Mouse (Mus musculus) hindbrain, embryonic 14.5 days (tissue): ENCODE data around the gene Gen1. TPM values are rescaled to one million over a fixed set of nuclear protein-coding genes. Genes with fewer than 3 reads are reported as not detected.
A peak's percentile ranks its signal among the peaks of the same experiment; 100 is the strongest.

Experiments
- ATAC-seq: fragments of 200-750 bp; cut with Nextera tagmentation; 2 replicates; pipeline ENCODE4 v1.8.0; 2017; ENCODE audit warnings: moderate number of reproducible peaks, mild to moderate bottlenecking, moderate TSS enrichment, moderate library complexity; ENCODE audit not compliant: low FRiP score
- DNase-seq: peaks from one replicate; pipeline ENCODE4 v3.0.0-alpha.2; 2015; ENCODE audit warnings: low spot score
- H3K27ac ChIP-seq: fragments of 300-500 bp; sonication (generic); 2 replicates; pipeline ENCODE4 v1.5.1; 2014; ENCODE audit warnings: mild to moderate bottlenecking, moderate library complexity
- H3K27me3 ChIP-seq: fragments of 300-500 bp; sonication (generic); 2 replicates; pipeline ENCODE4 v1.6.1; 2014; ENCODE audit warnings: mild to moderate bottlenecking, low read length, mixed read lengths; ENCODE audit not compliant: control insufficient read depth, insufficient read depth
- H3K36me3 ChIP-seq: fragments of 300-500 bp; sonication (generic); replicated peaks from 2 replicates; pipeline ENCODE4 v1.6.1; 2014; ENCODE audit not compliant: control insufficient read depth, insufficient read depth
- H3K4me1 ChIP-seq: fragments of 300-500 bp; sonication (generic); replicated peaks from 2 replicates; pipeline ENCODE4 v1.6.1; 2014; ENCODE audit warnings: antibody characterized with exemption, low read length, mixed read lengths; ENCODE audit not compliant: control insufficient read depth, insufficient read depth
- H3K4me2 ChIP-seq: fragments of 300-500 bp; sonication (generic); replicated peaks from 2 replicates; pipeline ENCODE4 v1.6.1; 2014; ENCODE audit warnings: mild to moderate bottlenecking, moderate library complexity
- H3K4me3 ChIP-seq: fragments of 300-500 bp; sonication (generic); replicated peaks from 2 replicates; pipeline ENCODE4 v1.5.1; 2014; ENCODE audit warnings: mild to moderate bottlenecking, low read length
- H3K9ac ChIP-seq: fragments of 300-500 bp; sonication (generic); 2 replicates; pipeline ENCODE4 v1.6.1; 2014
- H3K9me3 ChIP-seq: fragments of 300-500 bp; sonication (generic); 2 replicates; pipeline ENCODE4 v1.6.1; 2016; ENCODE audit warnings: low read length; ENCODE audit not compliant: control insufficient read depth
- WGBS: fragments of 180-500 bp; shearing (Covaris S2); extraction: QIAGEN DNeasy Blood & Tissue Kit; methylation state at CpG from one replicate; pipeline ENCODE4 v1.1.7; 2014; 5-methylcytosine and 5-hydroxymethylcytosine counted together
- polyA plus RNA-seq: library from polyadenylated mRNA; unstranded; fragments of >200 nt; fragmentation: Nextera tagmentation; extraction: Ambion mirVana; gene quantifications from 2 replicates; pipeline ENCODE4 v1.2.1, GENCODE M21; 2014

Gene Gen1
- polyA plus RNA-seq, 1 experiment from 2014 or later: 2.0 TPM

GRCm38 (mm10) chr12:11226529-11227268 lies 38.9 kb downstream of the Gen1 start:
- Histone ChIP-seq H3K9me3 (no peaks in the 10 kb centered on the region), H3K27ac (no peak overlapping the region), H3K27me3 (no peaks in the 10 kb centered on the region), H3K9ac (no peak overlapping the region), H3K4me3 (no peak overlapping the region), H3K4me1 (peaks cover 6% of the 10 kb centered on the region; the same call in 1 of the 2 replicates), H3K36me3 (no peaks in the 10 kb centered on the region), H3K4me2 (no peak overlapping the region)
- WGBS: 86% methylated on average over 5 of the region's 5 CpGs
- DNase-seq (no peak), ATAC-seq (no peak)

GRCm38 (mm10) chr12:11226123-11226522 lies 39.5 kb downstream of the Gen1 start:
- no peaks in the 10 kb centered on the region for H3K36me3 ChIP-seq
- ATAC-seq: no peak
- no peak overlapping the region for H3K4me2 ChIP-seq
- WGBS: 46% methylated on average over 1 of the region's 1 CpGs
- no peak overlapping the region for H3K27ac ChIP-seq
- no peaks in the 10 kb centered on the region for H3K9me3 ChIP-seq
- H3K4me1 ChIP-seq: peaks cover 10% of the 10 kb centered on the region; the same call in 1 of the 2 replicates
- DNase-seq: no peak
- no peak overlapping the region for H3K9ac ChIP-seq
- no peaks in the 10 kb centered on the region for H3K27me3 ChIP-seq
- no peak overlapping the region for H3K4me3 ChIP-seq

- Histone ChIP-seq H3K36me3 (no peaks in the 10 kb centered on the region), H3K27ac (no peak overlapping the region), H3K9ac (no peak overlapping the region), H3K4me2 (no peak overlapping the region), H3K4me1 (peaks cover 10% of the 10 kb centered on the region; the same call in 1 of the 2 replicates), H3K9me3 (no peaks in the 10 kb centered on the region), H3K27me3 (no peaks in the 10 kb centered on the region), H3K4me3 (no peak overlapping the region)
- DNase-seq: no peak
- ATAC-seq: no peak
- 2% methylated on average over 5 of the region's 5 CpGs for WGBS
These were observed 40.9 kb downstream of the Gen1 start for GRCm38 (mm10) chr12:11224722-11225121.

GRCm38 (mm10) chr12:11223090-11223489 lies 42.5 kb downstream of the Gen1 start:
- DNase-seq (no peak), ATAC-seq (no peak)
- Histone ChIP-seq H3K4me3 (no peak overlapping the region), H3K9ac (no peak overlapping the region), H3K4me2 (no peak overlapping the region), H3K27ac (no peak overlapping the region), H3K36me3 (no peaks in the 10 kb centered on the region), H3K9me3 (no peaks in the 10 kb centered on the region), H3K27me3 (no peaks in the 10 kb centered on the region), H3K4me1 (peaks cover 10% of the 10 kb centered on the region; the same call in 1 of the 2 replicates)
- WGBS: 96% methylated on average over 10 of the region's 10 CpGs

GRCm38 (mm10) chr12:11222566-11222965 lies 43.0 kb downstream of the Gen1 start:
- Histone ChIP-seq H3K36me3 (no peaks in the 10 kb centered on the region), H3K4me1 (peaks cover 10% of the 10 kb centered on the region; the same call in 1 of the 2 replicates), H3K27ac (no peak overlapping the region), H3K9me3 (no peaks in the 10 kb centered on the region), H3K4me3 (no peak overlapping the region), H3K9ac (no peak overlapping the region), H3K4me2 (no peak overlapping the region), H3K27me3 (no peaks in the 10 kb centered on the region)
- WGBS: 69% methylated on average over 3 of the region's 3 CpGs
- no peak for ATAC-seq
- DNase-seq: no peak

GRCm38 (mm10) chr12:11221524-11222330 lies 43.9 kb downstream of the Gen1 start:
- peak overlapping the region; percentile 27; the same call in 1 of the 2 replicates for H3K4me2 ChIP-seq
- H3K27me3 ChIP-seq: no peaks in the 10 kb centered on the region
- no peak overlapping the region for H3K9ac ChIP-seq
- H3K36me3 ChIP-seq: no peaks in the 10 kb centered on the region
- ATAC-seq (peak; percentile 72), DNase-seq (peak; percentile 39)
- WGBS: 46% methylated on average over 20 of the region's 20 CpGs
- no peak overlapping the region for H3K4me3 ChIP-seq
- H3K4me1 ChIP-seq: peaks cover 10% of the 10 kb centered on the region; the same call in 1 of the 2 replicates
- H3K9me3 ChIP-seq: no peaks in the 10 kb centered on the region
- H3K27ac ChIP-seq: peak overlapping the region; percentile 51; the same call in 1 of the 2 replicates

- Histone ChIP-seq H3K4me2 (no peak overlapping the region), H3K9ac (no peak overlapping the region), H3K36me3 (no peaks in the 10 kb centered on the region), H3K4me1 (0 out of 2 replicates have a peak, but pooled peaks cover 6% of the 10 kb centered on the region), H3K9me3 (no peaks in the 10 kb centered on the region), H3K4me3 (no peak overlapping the region), H3K27ac (no peak overlapping the region), H3K27me3 (no peaks in the 10 kb centered on the region)
- WGBS: 82% methylated on average over 7 of the region's 7 CpGs
- DNase-seq (no peak), ATAC-seq (no peak)
These were observed 47.8 kb downstream of the Gen1 start for GRCm38 (mm10) chr12:11217726-11218250.

- 0 out of 2 replicates have a peak, but pooled peaks cover 1% of the 10 kb centered on the region for H3K4me1 ChIP-seq
- H3K9ac ChIP-seq: no peak overlapping the region
- no peaks in the 10 kb centered on the region for H3K9me3 ChIP-seq
- no peaks in the 10 kb centered on the region for H3K36me3 ChIP-seq
- ATAC-seq (no peak), DNase-seq (no peak)
- H3K4me2 ChIP-seq: no peak overlapping the region
- H3K27ac ChIP-seq: no peak overlapping the region
- H3K4me3 ChIP-seq: no peak overlapping the region
- WGBS: 55% methylated on average over 3 of the region's 3 CpGs
- no peaks in the 10 kb centered on the region for H3K27me3 ChIP-seq
These were observed 49.1 kb downstream of the Gen1 start for GRCm38 (mm10) chr12:11216454-11216853.

GRCm38 (mm10) chr12:11215555-11215954 lies 50.0 kb downstream of the Gen1 start:
- Histone ChIP-seq H3K4me3 (no peak overlapping the region), H3K4me1 (no peaks in the 10 kb centered on the region), H3K27ac (no peak overlapping the region), H3K36me3 (no peaks in the 10 kb centered on the region), H3K4me2 (no peak overlapping the region), H3K27me3 (no peaks in the 10 kb centered on the region), H3K9me3 (no peaks in the 10 kb centered on the region), H3K9ac (no peak overlapping the region)
- no peak for DNase-seq
- ATAC-seq: no peak
- 85% methylated on average over 2 of the region's 2 CpGs for WGBS
